Mouse (Mus musculus) brain, embryonic 14.5 days (tissue): ENCODE data around the gene Nt5c2. TPM values are rescaled to one million over a fixed set of nuclear protein-coding genes. Genes with fewer than 3 reads are reported as not detected.

Experiments used
- DNase-seq: peaks from one replicate; pipeline ENCODE4 v3.0.0-alpha.2; 2011; ENCODE audit warnings: low read depth
- CTCF ChIP-seq: fragments of 200-500 bp; IDR thresholded peaks from 2 replicates; pipeline ENCODE4 v1.5.1; 2012; ENCODE audit warnings: inconsistent platforms, mild to moderate bottlenecking, moderate library complexity, borderline replicate concordance; ENCODE audit not compliant: insufficient read depth, insufficient read length; ENCODE audit errors: extremely low read depth
- POLR2A ChIP-seq: fragments of 200-500 bp; IDR thresholded peaks from 2 replicates; pipeline ENCODE4 v1.6.1; 2012; ENCODE audit warnings: mild to moderate bottlenecking, inconsistent platforms, borderline replicate concordance; ENCODE audit not compliant: poor library complexity, insufficient read depth, insufficient read length, severe bottlenecking; ENCODE audit errors: extremely low read depth
- polyA plus RNA-seq: library from polyadenylated mRNA; depleted of rRNA; stranded (reverse); fragments of >200 nt; gene quantifications from 2 replicates; pipeline ENCODE4 v1.2.3, GENCODE M21; 2012

The Nt5c2 gene
- polyA plus RNA-seq, 1 experiment = 49.2 TPM

DNA sequence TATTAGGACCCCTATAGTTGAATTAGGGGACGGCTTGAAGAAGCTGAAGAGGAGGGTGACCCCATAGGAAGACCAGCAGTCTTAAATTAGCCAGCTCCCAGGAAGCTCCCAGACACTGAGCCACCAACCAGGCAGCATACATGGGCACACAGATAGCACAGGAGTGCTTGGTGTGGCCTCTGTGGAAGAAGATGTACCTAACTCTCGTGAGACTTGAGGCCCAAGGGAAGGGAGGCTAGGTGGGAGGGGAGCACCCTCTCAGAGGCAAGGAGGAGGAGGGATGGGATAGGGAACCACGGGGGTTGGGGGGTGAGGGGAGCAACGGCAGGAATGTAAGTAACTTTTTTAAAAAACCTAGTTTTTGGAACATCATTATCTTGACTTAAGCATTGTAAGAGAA is 88.6 kb downstream of the Nt5c2 start:
- TF ChIP-seq POLR2A (no peak), CTCF (no peak)
- no peak for DNase-seq

DNA sequence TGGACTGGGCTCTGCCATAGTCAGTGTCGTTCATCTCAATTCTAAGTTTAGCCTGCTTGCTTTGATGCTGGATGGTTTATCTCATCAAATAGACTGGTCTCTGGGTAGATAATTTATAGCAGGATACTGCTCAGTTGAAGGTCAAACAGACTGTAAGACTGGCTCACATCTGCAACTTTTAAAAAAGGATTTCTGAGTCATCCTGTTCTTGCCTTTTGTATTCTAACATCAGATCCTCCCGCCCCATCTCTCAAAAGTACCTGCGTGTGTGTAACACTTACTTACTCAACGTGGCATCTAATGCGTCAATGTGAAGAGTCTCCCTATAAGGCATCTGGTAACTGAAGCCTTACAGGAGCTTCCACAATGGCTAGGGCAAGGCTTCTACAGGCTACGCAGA is 94.4 kb downstream of the Nt5c2 start:
- DNase-seq = no peak
- no peak for TF ChIP-seq CTCF

DNA sequence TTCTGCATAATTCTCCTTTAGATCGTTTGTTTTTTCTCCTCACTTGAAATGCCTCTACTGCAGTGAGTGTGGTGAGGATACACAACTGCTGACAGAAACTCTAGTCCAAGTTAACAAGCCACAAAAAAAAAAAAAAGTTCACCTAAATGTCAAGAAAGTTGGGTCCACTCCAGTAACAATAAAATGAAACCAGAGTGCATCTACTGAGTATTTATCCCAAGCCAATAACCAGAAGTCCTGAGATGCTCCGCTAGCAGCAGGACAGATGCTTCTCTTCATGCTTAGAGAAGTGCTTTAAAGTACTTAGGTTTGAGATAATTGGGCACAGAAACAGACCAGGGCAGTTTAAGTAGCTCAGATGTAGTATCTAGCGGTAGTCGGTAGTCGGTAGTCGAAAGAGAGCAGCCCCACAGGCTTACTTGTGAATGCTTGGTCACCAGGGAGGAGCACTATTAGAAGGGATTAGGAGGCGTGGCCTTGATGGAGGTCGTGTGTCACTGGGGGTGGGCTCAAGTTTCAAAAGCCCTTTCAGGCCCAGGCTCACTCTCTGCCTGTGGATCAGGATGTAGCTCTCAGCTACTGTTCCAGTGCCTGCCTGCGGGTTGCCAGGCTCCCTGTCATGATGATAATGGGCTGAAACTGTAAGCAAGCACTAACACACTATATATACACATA is 99.4 kb downstream of the Nt5c2 start:
- peak; percentile 20 for DNase-seq
- TF ChIP-seq CTCF = no peak
- TF ChIP-seq POLR2A = no peak

- DNase-seq = no peak
- TF ChIP-seq CTCF = no peak
- TF ChIP-seq POLR2A = no peak
Measured at GRCm38 (mm10) chr19:46913626-46914025, 101.3 kb downstream of the Nt5c2 start.

- TF ChIP-seq POLR2A = no peak
- no peak for TF ChIP-seq CTCF
- DNase-seq = no peak
Measured at GRCm38 (mm10) chr19:46911492-46911891, 103.5 kb downstream of the Nt5c2 start.

DNA sequence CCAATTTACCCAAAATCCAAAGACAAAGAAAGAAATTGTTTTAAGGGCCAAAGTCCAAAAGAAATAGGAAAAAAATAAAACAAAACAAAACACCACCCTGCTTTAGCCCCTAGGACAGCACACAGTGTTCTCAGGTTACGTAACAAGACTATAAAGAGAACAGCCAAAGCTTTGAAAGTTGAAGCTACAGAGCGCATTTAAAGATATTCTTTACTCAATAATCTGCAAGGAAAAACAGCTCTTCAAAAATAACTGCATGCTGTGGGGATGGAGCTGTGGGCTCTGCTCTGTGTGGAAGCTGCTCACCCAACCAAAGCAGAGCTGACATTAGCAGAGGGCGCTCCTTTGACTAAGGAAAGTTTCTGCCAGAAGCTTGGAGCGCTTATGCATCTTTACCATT is 106.0 kb downstream of the Nt5c2 start:
- DNase-seq = peak; percentile 14

DNA sequence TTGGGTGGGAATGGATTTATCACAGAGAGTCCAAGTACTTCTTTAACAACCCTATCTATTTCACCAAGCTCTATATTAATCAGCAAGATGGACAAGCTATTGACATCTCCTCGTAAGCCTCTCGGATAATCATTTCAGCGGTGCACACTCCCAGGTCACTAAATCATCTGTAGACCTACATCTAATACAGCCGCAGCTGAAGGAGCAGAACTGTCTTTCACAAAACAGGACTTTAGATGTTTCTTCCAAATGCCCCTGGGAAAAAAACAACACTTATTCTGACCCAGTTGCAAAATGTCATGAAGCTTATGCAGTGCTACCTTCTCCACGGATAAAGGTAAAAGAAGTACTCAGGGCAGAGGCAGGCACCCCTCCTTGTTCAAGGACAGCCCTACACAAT is 106.7 kb downstream of the Nt5c2 start:
- no peak for DNase-seq
- TF ChIP-seq CTCF = no peak
- TF ChIP-seq POLR2A = no peak

More for the DNA sequence above, 106.0 kb downstream of the Nt5c2 start:
- no peak for TF ChIP-seq CTCF
- no peak for TF ChIP-seq POLR2A

- DNase-seq = no peak
- TF ChIP-seq CTCF (no peak), POLR2A (no peak)
Measured at GRCm38 (mm10) chr19:46905971-46906370, 109.0 kb downstream of the Nt5c2 start.

DNA sequence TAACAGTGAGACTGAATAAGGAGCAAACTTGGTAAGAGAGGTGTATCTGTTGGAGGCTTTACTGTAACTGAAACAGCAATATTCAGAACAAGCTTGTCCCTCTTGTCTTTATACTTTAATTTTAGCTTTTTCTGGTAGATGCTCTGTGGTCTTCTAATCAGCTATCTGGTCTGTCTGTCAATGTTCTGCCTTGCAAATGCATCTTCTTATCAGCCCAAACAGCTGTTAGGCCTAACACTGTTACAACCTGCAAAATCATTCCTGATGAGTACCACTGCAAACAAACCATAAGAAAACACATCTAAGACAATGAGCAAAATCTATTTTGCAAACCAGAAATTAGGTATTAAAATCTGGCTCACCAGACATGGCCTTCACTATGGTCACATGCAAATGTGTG is 109.6 kb downstream of the Nt5c2 start:
- TF ChIP-seq CTCF = no peak
- TF ChIP-seq POLR2A = no peak
- DNase-seq = no peak

GRCm38 (mm10) chr19:46904907-46905306 is 110.0 kb downstream of the Nt5c2 start:
- no peak for DNase-seq
- TF ChIP-seq CTCF = no peak

- TF ChIP-seq CTCF (no peak), POLR2A (no peak)
- DNase-seq = no peak
Measured at GRCm38 (mm10) chr19:46903379-46903778, 111.6 kb downstream of the Nt5c2 start.

DNA sequence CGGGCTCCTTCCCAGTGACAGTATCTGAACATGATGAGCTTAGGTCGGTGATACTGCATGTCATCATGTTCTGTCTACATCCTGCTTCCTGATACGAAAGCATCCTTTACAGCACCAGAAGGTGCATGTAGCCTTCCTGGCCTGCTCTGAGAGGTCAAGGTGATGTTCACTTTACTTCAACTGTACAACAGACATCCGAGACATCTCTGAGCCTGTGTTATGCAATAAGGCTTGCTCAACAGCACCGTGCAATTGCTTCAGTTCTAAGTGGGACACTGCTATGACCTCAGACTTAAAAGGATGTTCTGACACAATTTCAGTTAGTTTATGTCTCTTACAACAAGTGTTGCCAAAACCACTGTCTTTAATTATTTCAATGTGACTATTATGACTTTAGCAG is 113.6 kb downstream of the Nt5c2 start:
- no peak for DNase-seq
- no peak for TF ChIP-seq POLR2A
- no peak for TF ChIP-seq CTCF

- no peak for TF ChIP-seq CTCF
- no peak for TF ChIP-seq POLR2A
- no peak for DNase-seq
Measured at GRCm38 (mm10) chr19:46900786-46901185, 114.2 kb downstream of the Nt5c2 start.

DNA sequence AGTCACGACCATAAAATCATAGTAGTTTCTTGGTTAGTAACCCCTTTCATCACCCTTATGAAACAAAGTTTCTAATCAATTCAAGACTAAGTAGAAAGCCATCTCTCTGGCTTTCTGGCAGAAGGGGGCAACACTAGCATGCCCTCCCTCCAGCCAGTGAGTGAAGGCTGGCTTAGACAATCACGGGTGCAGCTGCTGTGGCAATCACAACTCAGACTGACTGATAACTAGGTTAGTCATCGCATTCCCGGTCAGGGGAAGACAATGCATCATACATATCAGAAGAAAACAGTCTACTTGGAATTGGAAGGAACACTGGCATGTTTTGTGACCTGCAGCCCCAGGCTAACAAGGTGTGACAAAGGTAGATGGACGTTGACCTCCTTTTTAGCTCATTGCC is 115.1 kb downstream of the Nt5c2 start:
- TF ChIP-seq POLR2A (no peak), CTCF (no peak)
- no peak for DNase-seq
